Mouse (Mus musculus): ENCODE measurements around the gene Fbxl17. TPM values are rescaled to one million over a fixed set of nuclear protein-coding genes. Genes with fewer than 3 reads are reported as not detected.

The Fbxl17 gene
- polyA plus RNA-seq, 1 experiment = 11.8 TPM

GRCm38 (mm10) chr17:63326227-63326626, 173.6 kb downstream of the Fbxl17 start:
- no peak for DNase-seq (ENCODE audit: low spot score)

- DNase-seq (ENCODE audit: low spot score) = no peak
Measured at GRCm38 (mm10) chr17:63324672-63325071, 175.1 kb downstream of the Fbxl17 start.

- no peak for DNase-seq (ENCODE audit: low spot score)
Measured at GRCm38 (mm10) chr17:63324039-63324438, 175.8 kb downstream of the Fbxl17 start.

GRCm38 (mm10) chr17:63322846-63323245, 177.0 kb downstream of the Fbxl17 start:
- DNase-seq (ENCODE audit: low spot score) = no peak

GRCm38 (mm10) chr17:63321290-63321689, 178.5 kb downstream of the Fbxl17 start:
- DNase-seq (ENCODE audit: low spot score) = no peak

GRCm38 (mm10) chr17:63317518-63317917, 182.3 kb downstream of the Fbxl17 start:
- no peak for DNase-seq (ENCODE audit: low spot score)

GRCm38 (mm10) chr17:63315646-63316480, 184.0 kb downstream of the Fbxl17 start:
- no peak for DNase-seq (ENCODE audit: low spot score)

- DNase-seq (ENCODE audit: low spot score) = no peak
Measured at GRCm38 (mm10) chr17:63312804-63313203, 187.0 kb downstream of the Fbxl17 start.

- no peak for DNase-seq (ENCODE audit: low spot score)
Measured at GRCm38 (mm10) chr17:63312330-63312729, 187.5 kb downstream of the Fbxl17 start.

- DNase-seq (ENCODE audit: low spot score) = no peak
Measured at GRCm38 (mm10) chr17:63311613-63312012, 188.2 kb downstream of the Fbxl17 start.

- DNase-seq (ENCODE audit: low spot score) = no peak
Measured at GRCm38 (mm10) chr17:63310021-63310420, 189.8 kb downstream of the Fbxl17 start.

- no peak for DNase-seq (ENCODE audit: low spot score)
Measured at GRCm38 (mm10) chr17:63303862-63304261, 196.0 kb downstream of the Fbxl17 start.

- no peak for DNase-seq (ENCODE audit: low spot score)
Measured at GRCm38 (mm10) chr17:63301822-63302393, 197.9 kb downstream of the Fbxl17 start.

GRCm38 (mm10) chr17:63295471-63295870, 204.3 kb downstream of the Fbxl17 start:
- no peak for DNase-seq (ENCODE audit: low spot score)

GRCm38 (mm10) chr17:63294961-63295360, 204.9 kb downstream of the Fbxl17 start:
- no peak for DNase-seq (ENCODE audit: low spot score)

- no peak for DNase-seq (ENCODE audit: low spot score)
Measured at GRCm38 (mm10) chr17:63293979-63294378, 205.8 kb downstream of the Fbxl17 start.

- DNase-seq (ENCODE audit: low spot score) = no peak
Measured at GRCm38 (mm10) chr17:63289317-63289913, 210.4 kb downstream of the Fbxl17 start.

GRCm38 (mm10) chr17:63288850-63289249, 211.0 kb downstream of the Fbxl17 start:
- no peak for DNase-seq (ENCODE audit: low spot score)

GRCm38 (mm10) chr17:63287413-63287812, 212.4 kb downstream of the Fbxl17 start:
- no peak for DNase-seq (ENCODE audit: low spot score)

- no peak for DNase-seq (ENCODE audit: low spot score)
Measured at GRCm38 (mm10) chr17:63285265-63285939, 214.4 kb downstream of the Fbxl17 start.

GRCm38 (mm10) chr17:63284074-63284473, 215.7 kb downstream of the Fbxl17 start:
- DNase-seq (ENCODE audit: low spot score) = no peak

- DNase-seq (ENCODE audit: low spot score) = no peak
Measured at GRCm38 (mm10) chr17:63282004-63282403, 217.8 kb downstream of the Fbxl17 start.

Data from urinary bladder, adult 2 months (tissue).